Mouse (Mus musculus) ES-E14 (cell line): ENCODE data around the gene Leng9. TPM values are rescaled to one million over a fixed set of nuclear protein-coding genes. Genes with fewer than 3 reads are reported as not detected.

ENCODE experiments used
- DNase-seq: peaks from one replicate; pipeline ENCODE4 v3.0.0-alpha.2; 2013; ENCODE audit warnings: low read depth, low spot score
- H3K27ac ChIP-seq: 2 replicates; pipeline ENCODE4 v1.5.1; 2012; ENCODE audit warnings: low read depth, mild to moderate bottlenecking, low read length, moderate library complexity, mixed read lengths; ENCODE audit not compliant: poor library complexity, insufficient read depth, severe bottlenecking
- H3K36me3 ChIP-seq: 2 replicates; pipeline ENCODE4 v1.6.1; 2012; ENCODE audit warnings: mild to moderate bottlenecking, low read length, moderate library complexity, mixed read lengths; ENCODE audit not compliant: control insufficient read depth, poor library complexity, insufficient read depth, severe bottlenecking
- H3K4me1 ChIP-seq, 2 experiments: fragments of 150-350 bp in 1 of 2; sonication (generic) in 1 of 2; 2 replicates each; pipeline ENCODE4 v1.6.1; 2012; ENCODE audit warnings: low read length in 2 of 2, mild to moderate bottlenecking in 1 of 2, mixed read lengths in 1 of 2; ENCODE audit not compliant: control insufficient read depth in 2 of 2, insufficient read depth in 2 of 2, poor library complexity in 1 of 2
- H3K4me3 ChIP-seq, 2 experiments: fragments of 150-350 bp in 1 of 2; sonication (generic) in 1 of 2; 2 replicates each; pipeline ENCODE4 v1.5.1; 2012; ENCODE audit warnings: low read length in 2 of 2, low read depth in 1 of 2, mild to moderate bottlenecking in 1 of 2, mixed read lengths in 1 of 2; ENCODE audit not compliant: insufficient read depth in 1 of 2, poor library complexity in 1 of 2, severe bottlenecking in 1 of 2
- H3K9ac ChIP-seq: 2 replicates; pipeline ENCODE4 v1.6.1; 2012; ENCODE audit warnings: low read depth, mild to moderate bottlenecking, low read length, mixed read lengths; ENCODE audit not compliant: poor library complexity, insufficient read depth, severe bottlenecking
- H3K9me3 ChIP-seq: fragments of 150-350 bp; sonication (generic); 2 replicates; pipeline ENCODE4 v1.6.1; 2012; ENCODE audit warnings: low read depth, mild to moderate bottlenecking, low read length; ENCODE audit not compliant: control insufficient read depth, insufficient read depth
- CHD2 ChIP-seq: IDR thresholded peaks from 2 replicates; pipeline ENCODE4 v1.6.1; 2014; ENCODE audit warnings: mild to moderate bottlenecking, low read depth, low read length, inconsistent platforms
- HCFC1 ChIP-seq: IDR thresholded peaks from 2 replicates; pipeline ENCODE4 v1.6.1; 2012; ENCODE audit warnings: low read length, inconsistent platforms, borderline replicate concordance; ENCODE audit not compliant: insufficient read depth
- MAFK ChIP-seq: IDR thresholded peaks from 2 replicates; pipeline ENCODE4 v1.6.1; 2014; ENCODE audit warnings: mild to moderate bottlenecking, low read depth, low read length, inconsistent platforms; ENCODE audit not compliant: insufficient read depth
- ZC3H11A ChIP-seq: IDR thresholded peaks from 2 replicates; pipeline ENCODE4 v1.6.1; 2012; ENCODE audit warnings: low read depth, mild to moderate bottlenecking, inconsistent platforms, low read length, borderline replicate concordance
- ZNF384 ChIP-seq: IDR thresholded peaks from 2 replicates; pipeline ENCODE4 v1.6.1; 2012; ENCODE audit warnings: low read depth, low read length, inconsistent platforms
- in situ Hi-C, 2 experiments: fragments of 600-800 bp; cut with MboI; formaldehyde crosslinking; loops; one replicate each; pipeline ENCODE4 v1.15.1; 2025; ENCODE audit warnings: low sequenced_read_pairs in 2 of 2, inconsistent platforms in 1 of 2; ENCODE audit not compliant: unreplicated experiment in 2 of 2
- total RNA-seq: library from RNA; depleted of rRNA; stranded (reverse); fragments of 300-350 nt; gene quantifications from 2 replicates; pipeline ENCODE4 v1.2.3, GENCODE M21; 2012

Gene Leng9
- total RNA-seq, 1 experiment: 1.0 TPM

- in situ Hi-C loops: loop anchor here in 1 of 2 experiments (25.0 kb wide), 1 partner anchor 289 kb away; the partner anchor contains the start of gene Rdh13
- peak overlapping the region; percentile 81 for H3K9ac ChIP-seq
- H3K4me1 ChIP-seq: peaks cover 7 to 23% of the 10 kb centered on the region in 2 experiments
- no peak for DNase-seq
- H3K27ac ChIP-seq: peak overlapping the region; percentile 91; the same call in 1 of the 2 replicates
- no peaks in the 10 kb centered on the region for H3K9me3 ChIP-seq
- H3K4me3 ChIP-seq: peak overlapping the region; percentile 78 to 98
- peaks cover 39% of the 10 kb centered on the region for H3K36me3 ChIP-seq
- no peak for TF ChIP-seq ZNF384
- TF ChIP-seq ZC3H11A: no peak
- no peak; the same call in 1 of the 2 replicates for TF ChIP-seq HCFC1
- TF ChIP-seq MAFK: no peak
- TF ChIP-seq CHD2: no peak
Measured at GRCm38 (mm10) chr7:4148341-4149208, 1.6 kb downstream of the Leng9 start.

GRCm38 (mm10) chr7:4147836-4148235 lies 2.3 kb downstream of the Leng9 start:
- H3K9ac ChIP-seq: no peak overlapping the region
- DNase-seq: no peak
- no peak overlapping the region for H3K4me3 ChIP-seq
- H3K4me1 ChIP-seq: peaks cover 7 to 23% of the 10 kb centered on the region in 2 experiments
- peaks cover 47% of the 10 kb centered on the region for H3K36me3 ChIP-seq
- in situ Hi-C loops: loop anchor here in 1 of 2 experiments (25.0 kb wide), 1 partner anchor 289 kb away; the partner anchor contains the start of gene Rdh13
- no peak for TF ChIP-seq ZNF384
- no peak for TF ChIP-seq MAFK
- no peak for TF ChIP-seq CHD2
- no peak for TF ChIP-seq ZC3H11A
- no peak for TF ChIP-seq HCFC1
- H3K9me3 ChIP-seq: no peaks in the 10 kb centered on the region
- no peak overlapping the region for H3K27ac ChIP-seq

DNA sequence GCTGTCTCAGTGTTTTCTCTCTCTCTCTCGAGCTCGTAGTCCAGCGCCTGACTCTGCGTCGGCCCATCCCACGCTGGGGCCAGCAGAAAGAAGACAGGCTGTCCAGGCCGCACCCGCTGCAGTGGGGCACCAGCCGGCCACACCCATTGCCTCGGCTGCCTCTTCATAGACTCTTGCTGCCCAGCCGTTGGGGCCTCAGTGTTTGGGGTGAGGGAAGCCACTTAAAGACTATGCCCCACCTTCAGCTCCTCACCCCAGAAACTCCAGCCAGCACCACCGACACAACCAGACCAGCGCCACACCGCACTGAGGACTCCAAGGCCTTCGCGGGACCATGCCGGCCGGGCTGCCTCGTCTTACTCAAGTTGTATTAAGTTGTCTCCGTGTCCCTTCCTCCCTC lies 2.8 kb downstream of the Leng9 start:
- Histone ChIP-seq H3K4me3 (no peak overlapping the region), H3K9ac (no peak overlapping the region), H3K27ac (no peak overlapping the region), H3K4me1 (peaks cover 7 to 23% of the 10 kb centered on the region in 2 experiments), H3K9me3 (no peaks in the 10 kb centered on the region), H3K36me3 (peaks cover 51% of the 10 kb centered on the region)
- TF ChIP-seq HCFC1: no peak
- TF ChIP-seq ZNF384: no peak
- no peak for TF ChIP-seq MAFK
- no peak for TF ChIP-seq ZC3H11A
- no peak for TF ChIP-seq CHD2
- in situ Hi-C loops: loop anchor here in 1 of 2 experiments (25.0 kb wide), 1 partner anchor 290 kb away; the partner anchor contains the start of gene Rdh13
- DNase-seq: no peak

DNA sequence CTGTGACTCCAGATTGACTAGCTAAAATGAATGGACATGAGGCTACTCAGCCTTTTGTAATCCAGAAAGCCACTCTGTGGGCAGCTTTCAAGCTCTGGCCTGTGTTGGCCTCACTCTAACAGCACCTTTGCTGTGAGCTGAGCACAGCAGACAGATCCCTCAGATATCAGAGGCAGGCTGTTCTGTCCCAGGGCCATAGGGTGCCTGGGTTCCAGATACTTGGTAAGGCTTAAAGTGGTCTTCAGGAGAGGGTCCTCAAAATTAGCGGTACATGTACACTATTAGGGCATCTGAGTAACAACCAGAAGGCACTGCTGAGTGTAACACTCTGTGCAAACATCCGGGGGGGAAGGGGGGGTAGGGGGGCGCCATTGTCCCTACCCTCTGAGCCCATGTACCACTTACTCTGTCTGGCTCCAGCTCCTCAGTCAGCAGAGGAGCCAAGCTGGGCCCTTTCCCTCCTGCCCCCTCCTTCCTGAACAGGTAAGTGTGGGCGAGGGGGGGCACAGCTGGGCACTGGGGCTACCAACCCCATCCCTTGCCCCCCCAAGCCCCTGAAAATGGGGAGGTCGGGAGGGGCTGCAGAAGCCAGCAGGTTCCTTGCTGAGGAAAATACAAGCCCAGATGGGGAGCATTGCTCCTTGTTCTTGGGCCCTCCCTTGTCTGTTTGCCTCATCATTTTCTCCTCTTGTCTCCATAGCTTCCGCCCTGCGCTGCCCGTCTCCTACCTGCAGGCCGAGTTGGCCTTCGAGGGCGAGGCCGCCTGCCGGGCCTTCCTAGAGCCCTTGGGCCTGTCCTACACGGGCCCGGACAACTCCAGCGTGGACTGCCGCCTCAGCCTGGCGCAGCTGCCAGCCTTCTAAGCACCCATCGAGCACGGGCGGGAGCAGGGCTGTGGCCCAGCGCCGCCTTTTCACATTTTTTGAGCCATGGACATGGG lies 3.7 kb downstream of the Leng9 start:
- 0 out of 4 replicates have a peak overlapping the region, but pooled peaks of 1 of the 2 experiments have one; percentile 12 for H3K4me3 ChIP-seq
- no peak for DNase-seq

More for the DNA sequence above, 3.7 kb downstream of the Leng9 start:
- H3K9ac ChIP-seq: peak overlapping the region; percentile 5; the same call in 1 of the 2 replicates
- no peak overlapping the region for H3K27ac ChIP-seq
- H3K4me1 ChIP-seq: peaks cover 7 to 19% of the 10 kb centered on the region in 2 experiments
- H3K9me3 ChIP-seq: no peaks in the 10 kb centered on the region
- no peak for TF ChIP-seq HCFC1
- TF ChIP-seq MAFK: no peak
- no peak for TF ChIP-seq CHD2
- TF ChIP-seq ZNF384: no peak
- no peak for TF ChIP-seq ZC3H11A
- in situ Hi-C loops: loop anchor here in 1 of 2 experiments (25.0 kb wide), 1 partner anchor 291 kb away; the partner anchor contains the start of gene Rdh13
- peaks cover 60% of the 10 kb centered on the region for H3K36me3 ChIP-seq
